Mouse (Mus musculus): ENCODE results near the gene Bmt2. TPM values are rescaled to one million over a fixed set of nuclear protein-coding genes. Genes with fewer than 3 reads are reported as not detected.

Gene Bmt2
- polyA plus RNA-seq, 1 experiment: 1.9 TPM

DNA sequence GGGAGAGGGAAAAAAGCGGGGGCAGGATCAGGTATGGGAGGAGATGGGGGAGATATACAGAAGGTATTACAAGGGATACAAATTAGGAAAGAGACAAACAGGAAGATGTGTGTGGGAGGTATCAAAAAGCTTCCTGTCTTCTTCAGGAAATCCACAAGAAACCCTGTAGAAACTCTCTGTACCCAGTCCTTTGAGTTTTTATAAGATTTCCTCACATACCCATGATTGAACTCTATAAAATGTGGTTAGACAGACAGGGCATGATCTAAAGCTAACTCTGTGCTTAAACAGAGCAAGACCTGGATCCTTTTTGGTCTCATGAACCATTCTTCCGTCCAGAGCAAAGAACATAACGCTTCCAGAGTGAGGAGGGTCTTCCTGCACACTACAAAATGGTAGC lies 26.9 kb downstream of the Bmt2 start:
- no peaks in the 10 kb centered on the region for H3K27me3 ChIP-seq (ENCODE audit: control insufficient read depth, insufficient read depth, insufficient read length)
- no peaks in the 10 kb centered on the region for H3K79me2 ChIP-seq (ENCODE audit: control insufficient read depth, insufficient read depth)
- peaks cover 3% of the 10 kb centered on the region for H3K79me3 ChIP-seq (ENCODE audit: low read depth)
- H3ac ChIP-seq (ENCODE audit: control insufficient read depth, insufficient read length, low read depth): no peak overlapping the region
- TF ChIP-seq MAX (IDR thresholded peaks at IDR 0.05) (no peak), MYOD1 (IDR thresholded peaks at IDR 0.05; ENCODE audit: control insufficient read depth, insufficient read length, low read depth) (no peak), CEBPB (IDR thresholded peaks at IDR 0.05; ENCODE audit: low read depth) (no peak), MYOG (IDR thresholded peaks at IDR 0.05; ENCODE audit: control insufficient read depth, extremely low read depth, insufficient read length) (no peak), USF1 (IDR thresholded peaks at IDR 0.05; ENCODE audit: low read depth) (no peak), CTCF (IDR thresholded peaks at IDR 0.05; ENCODE audit: control insufficient read depth, insufficient read depth, insufficient read length) (no peak), FOSL1 (IDR thresholded peaks at IDR 0.05; ENCODE audit: insufficient read depth, low read length, poor library complexity, severe bottlenecking) (no peak)
- no peak overlapping the region for H3K4me3 ChIP-seq (ENCODE audit: insufficient read depth, poor library complexity, severe bottlenecking)
- peaks cover 16% of the 10 kb centered on the region for H3K36me3 ChIP-seq (ENCODE audit: control insufficient read depth, insufficient read depth)

DNA sequence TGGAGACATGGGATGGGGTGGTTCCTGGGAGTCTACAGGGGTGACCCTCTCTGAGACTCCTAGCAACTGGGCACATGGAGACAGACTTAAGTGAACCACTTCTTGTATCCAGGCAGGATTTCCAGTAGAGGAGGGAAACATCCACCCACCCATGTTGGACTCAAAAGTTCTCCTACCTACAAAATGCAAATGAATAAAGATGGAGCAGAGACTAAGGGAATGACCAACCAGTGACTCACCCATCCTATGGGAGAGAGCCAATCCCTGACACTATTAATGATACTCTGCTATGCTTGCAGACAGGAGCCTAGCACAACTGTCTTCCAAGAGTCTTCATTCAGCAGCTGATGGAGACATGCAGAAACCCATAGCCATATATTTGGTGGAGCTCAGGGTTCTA lies 29.5 kb downstream of the Bmt2 start:
- Histone ChIP-seq H3K79me3 (ENCODE audit: low read depth) (peaks cover 3% of the 10 kb centered on the region), H3K36me3 (ENCODE audit: control insufficient read depth, insufficient read depth) (peaks cover 22% of the 10 kb centered on the region), H3K79me2 (ENCODE audit: control insufficient read depth, insufficient read depth) (no peaks in the 10 kb centered on the region), H3ac (ENCODE audit: control insufficient read depth, insufficient read length, low read depth) (no peak overlapping the region), H3K27me3 (ENCODE audit: control insufficient read depth, insufficient read depth, insufficient read length) (no peaks in the 10 kb centered on the region), H3K4me3 (ENCODE audit: insufficient read depth, poor library complexity, severe bottlenecking) (no peak overlapping the region)
- TF ChIP-seq CEBPB (IDR thresholded peaks at IDR 0.05; ENCODE audit: low read depth): no peak
- no peak for TF ChIP-seq USF1 (IDR thresholded peaks at IDR 0.05; ENCODE audit: low read depth)
- TF ChIP-seq MYOG (IDR thresholded peaks at IDR 0.05; ENCODE audit: control insufficient read depth, extremely low read depth, insufficient read length): no peak
- no peak for TF ChIP-seq MYOD1 (IDR thresholded peaks at IDR 0.05; ENCODE audit: control insufficient read depth, insufficient read length, low read depth)
- TF ChIP-seq FOSL1 (IDR thresholded peaks at IDR 0.05; ENCODE audit: insufficient read depth, low read length, poor library complexity, severe bottlenecking): no peak
- TF ChIP-seq MAX (IDR thresholded peaks at IDR 0.05): no peak
- TF ChIP-seq CTCF (IDR thresholded peaks at IDR 0.05; ENCODE audit: control insufficient read depth, insufficient read depth, insufficient read length): no peak

DNA sequence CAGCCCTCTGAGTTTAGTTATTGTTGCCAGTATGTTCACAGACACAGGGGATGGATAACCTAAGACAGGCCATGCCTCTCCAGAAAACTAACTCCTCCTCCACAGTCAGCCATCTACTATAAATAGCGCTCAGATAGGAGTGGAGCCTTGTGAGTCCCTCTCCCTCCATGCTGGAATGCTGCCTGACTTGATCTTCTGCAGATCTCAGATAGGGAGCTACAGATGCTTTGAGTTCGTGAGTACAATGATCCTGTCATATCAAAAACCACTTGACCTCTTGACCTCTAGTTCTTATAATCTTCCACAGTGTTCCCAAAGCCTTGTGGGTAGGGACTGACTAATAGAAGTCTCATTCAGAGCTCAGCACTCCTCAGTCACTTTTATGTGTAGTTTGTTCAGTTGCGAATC lies 41.2 kb downstream of the Bmt2 start:
- no peaks in the 10 kb centered on the region for H3K27me3 ChIP-seq (ENCODE audit: control insufficient read depth, insufficient read depth, insufficient read length)
- H3ac ChIP-seq (ENCODE audit: control insufficient read depth, insufficient read length, low read depth): no peak overlapping the region
- H3K79me3 ChIP-seq (ENCODE audit: low read depth): no peaks in the 10 kb centered on the region
- peaks cover 43% of the 10 kb centered on the region for H3K36me3 ChIP-seq (ENCODE audit: control insufficient read depth, insufficient read depth)
- no peak for TF ChIP-seq MYOG (IDR thresholded peaks at IDR 0.05; ENCODE audit: control insufficient read depth, extremely low read depth, insufficient read length)
- no peak for TF ChIP-seq MAX (IDR thresholded peaks at IDR 0.05)
- TF ChIP-seq CEBPB (IDR thresholded peaks at IDR 0.05; ENCODE audit: low read depth): no peak
- no peak for TF ChIP-seq MYOD1 (IDR thresholded peaks at IDR 0.05; ENCODE audit: control insufficient read depth, insufficient read length, low read depth)
- no peak for TF ChIP-seq CTCF (IDR thresholded peaks at IDR 0.05; ENCODE audit: control insufficient read depth, insufficient read depth, insufficient read length)
- TF ChIP-seq USF1 (IDR thresholded peaks at IDR 0.05; ENCODE audit: low read depth): no peak
- TF ChIP-seq FOSL1 (IDR thresholded peaks at IDR 0.05; ENCODE audit: insufficient read depth, low read length, poor library complexity, severe bottlenecking): no peak
- H3K79me2 ChIP-seq (ENCODE audit: control insufficient read depth, insufficient read depth): no peaks in the 10 kb centered on the region
- H3K4me3 ChIP-seq (ENCODE audit: insufficient read depth, poor library complexity, severe bottlenecking): no peak overlapping the region

GRCm38 (mm10) chr6:13632571-13632970 lies 45.2 kb downstream of the Bmt2 start:
- Histone ChIP-seq H3K36me3 (ENCODE audit: control insufficient read depth, insufficient read depth) (peaks cover 27% of the 10 kb centered on the region), H3K4me3 (ENCODE audit: insufficient read depth, poor library complexity, severe bottlenecking) (no peak overlapping the region), H3K79me2 (ENCODE audit: control insufficient read depth, insufficient read depth) (no peaks in the 10 kb centered on the region), H3K79me3 (ENCODE audit: low read depth) (no peaks in the 10 kb centered on the region), H3ac (ENCODE audit: control insufficient read depth, insufficient read length, low read depth) (no peak overlapping the region), H3K27me3 (ENCODE audit: control insufficient read depth, insufficient read depth, insufficient read length) (no peaks in the 10 kb centered on the region)
- TF ChIP-seq MYOD1 (IDR thresholded peaks at IDR 0.05; ENCODE audit: control insufficient read depth, insufficient read length, low read depth) (peak; percentile 40), MYOG (IDR thresholded peaks at IDR 0.05; ENCODE audit: control insufficient read depth, extremely low read depth, insufficient read length) (no peak)

- peaks cover 33% of the 10 kb centered on the region for H3K36me3 ChIP-seq (ENCODE audit: control insufficient read depth, insufficient read depth)
- no peak for TF ChIP-seq USF1 (IDR thresholded peaks at IDR 0.05; ENCODE audit: low read depth)
- TF ChIP-seq CTCF (IDR thresholded peaks at IDR 0.05; ENCODE audit: control insufficient read depth, insufficient read depth, insufficient read length): no peak
- TF ChIP-seq MYOD1 (IDR thresholded peaks at IDR 0.05; ENCODE audit: control insufficient read depth, insufficient read length, low read depth): no peak
- no peak for TF ChIP-seq CEBPB (IDR thresholded peaks at IDR 0.05; ENCODE audit: low read depth)
- no peak for TF ChIP-seq FOSL1 (IDR thresholded peaks at IDR 0.05; ENCODE audit: insufficient read depth, low read length, poor library complexity, severe bottlenecking)
- no peak for TF ChIP-seq MYOG (IDR thresholded peaks at IDR 0.05; ENCODE audit: control insufficient read depth, extremely low read depth, insufficient read length)
- no peak for TF ChIP-seq MAX (IDR thresholded peaks at IDR 0.05)
- H3K27me3 ChIP-seq (ENCODE audit: control insufficient read depth, insufficient read depth, insufficient read length): no peaks in the 10 kb centered on the region
- no peaks in the 10 kb centered on the region for H3K79me2 ChIP-seq (ENCODE audit: control insufficient read depth, insufficient read depth)
- no peaks in the 10 kb centered on the region for H3K79me3 ChIP-seq (ENCODE audit: low read depth)
- no peak overlapping the region for H3K4me3 ChIP-seq (ENCODE audit: insufficient read depth, poor library complexity, severe bottlenecking)
- H3ac ChIP-seq (ENCODE audit: control insufficient read depth, insufficient read length, low read depth): no peak overlapping the region
Measured at GRCm38 (mm10) chr6:13630607-13631006, 47.2 kb downstream of the Bmt2 start.

- H3ac ChIP-seq (ENCODE audit: control insufficient read depth, insufficient read length, low read depth): no peak overlapping the region
- H3K4me3 ChIP-seq (ENCODE audit: insufficient read depth, poor library complexity, severe bottlenecking): no peak overlapping the region
- no peaks in the 10 kb centered on the region for H3K27me3 ChIP-seq (ENCODE audit: control insufficient read depth, insufficient read depth, insufficient read length)
- H3K36me3 ChIP-seq (ENCODE audit: control insufficient read depth, insufficient read depth): no peaks in the 10 kb centered on the region
- H3K79me2 ChIP-seq (ENCODE audit: control insufficient read depth, insufficient read depth): no peaks in the 10 kb centered on the region
- H3K79me3 ChIP-seq (ENCODE audit: low read depth): no peaks in the 10 kb centered on the region
- no peak for TF ChIP-seq USF1 (IDR thresholded peaks at IDR 0.05; ENCODE audit: low read depth)
- no peak for TF ChIP-seq MYOG (IDR thresholded peaks at IDR 0.05; ENCODE audit: control insufficient read depth, extremely low read depth, insufficient read length)
- TF ChIP-seq FOSL1 (IDR thresholded peaks at IDR 0.05; ENCODE audit: insufficient read depth, low read length, poor library complexity, severe bottlenecking): no peak
- no peak for TF ChIP-seq CEBPB (IDR thresholded peaks at IDR 0.05; ENCODE audit: low read depth)
- TF ChIP-seq MYOD1 (IDR thresholded peaks at IDR 0.05; ENCODE audit: control insufficient read depth, insufficient read length, low read depth): no peak
- TF ChIP-seq MAX (IDR thresholded peaks at IDR 0.05): no peak
- no peak for TF ChIP-seq CTCF (IDR thresholded peaks at IDR 0.05; ENCODE audit: control insufficient read depth, insufficient read depth, insufficient read length)
Measured at GRCm38 (mm10) chr6:13619618-13620017, 58.1 kb downstream of the Bmt2 start.
